Mouse (Mus musculus): Measurements from ENCODE around the gene Shank2. TPM values are rescaled to one million over a fixed set of nuclear protein-coding genes. Genes with fewer than 3 reads are reported as not detected.

Shank2 gene
- polyA plus RNA-seq, 1 experiment from 2014 or later: 1.2 TPM

Small RNA genes lying within 50 kb of the gene (microRNA-seq; reads per million reads assigned to microRNA genes)
- gene Mir3105: 8.6 reads per million, percentile 18 among the genes with 10 or more reads in this experiment

Other genes starting within 250 kb of the Shank2 start
- 46.1 and 46.6 TPM in 2 replicates for gene Osbpl5, start 244.9 kb upstream of the Shank2 start, polyA plus RNA-seq (2014; fragmentation: Nextera tagmentation; extraction: Ambion mirVana)
- 0.14 TPM in 1 of 2 replicates, not detected in the other for gene Mrgprg, start 234.9 kb upstream of the Shank2 start, polyA plus RNA-seq (2014; fragmentation: Nextera tagmentation; extraction: Ambion mirVana)
- gene Mrgpre, start 217.4 kb upstream of the Shank2 start, polyA plus RNA-seq (2014; fragmentation: Nextera tagmentation; extraction: Ambion mirVana): 1.7 and 2.7 TPM in 2 replicates
- 8.5 and 9.8 TPM in 2 replicates for gene Nadsyn1, start 179.1 kb upstream of the Shank2 start, polyA plus RNA-seq (2014; fragmentation: Nextera tagmentation; extraction: Ambion mirVana)
- 43.8 and 53.1 TPM in 2 replicates for gene Dhcr7, start 178.8 kb upstream of the Shank2 start, polyA plus RNA-seq (2014; fragmentation: Nextera tagmentation; extraction: Ambion mirVana)
- gene Gm498, start 135.1 kb upstream of the Shank2 start, polyA plus RNA-seq (2014; fragmentation: Nextera tagmentation; extraction: Ambion mirVana): not detected in 2 replicates

All from stomach, embryonic 14.5 days (tissue).